Mouse (Mus musculus) gastrocnemius, adult 2 months (tissue): ENCODE measurements at regions not wholly inside any gene's neighbourhood (a gene's known extent, or its start where the extent isn't known, plus 50 kb on each side); places are given as distances from the start of the nearest gene placed in this dataset.

Experiments used
- DNase-seq: peaks from one replicate; pipeline ENCODE4 v3.0.0; 2022
- H3K27ac ChIP-seq: fragments of 200-600 bp; 2 replicates; pipeline ENCODE4 v1.8.1; 2022; ENCODE audit warnings: mild to moderate bottlenecking
- H3K4me3 ChIP-seq: fragments of 200-600 bp; 2 replicates; pipeline ENCODE4 v1.8.1; 2022; ENCODE audit warnings: mild to moderate bottlenecking, moderate library complexity
- CTCF ChIP-seq: fragments of 200-600 bp; IDR thresholded peaks from 2 replicates; pipeline ENCODE4 v1.8.1; 2022; ENCODE audit warnings: antibody characterized with exemption, mild to moderate bottlenecking, moderate library complexity
- intact Hi-C: fragments of 180-260 bp; cut with DNase I; formaldehyde crosslinking; loops from one replicate; pipeline ENCODE4 v1.15.1; 2025

DNA sequence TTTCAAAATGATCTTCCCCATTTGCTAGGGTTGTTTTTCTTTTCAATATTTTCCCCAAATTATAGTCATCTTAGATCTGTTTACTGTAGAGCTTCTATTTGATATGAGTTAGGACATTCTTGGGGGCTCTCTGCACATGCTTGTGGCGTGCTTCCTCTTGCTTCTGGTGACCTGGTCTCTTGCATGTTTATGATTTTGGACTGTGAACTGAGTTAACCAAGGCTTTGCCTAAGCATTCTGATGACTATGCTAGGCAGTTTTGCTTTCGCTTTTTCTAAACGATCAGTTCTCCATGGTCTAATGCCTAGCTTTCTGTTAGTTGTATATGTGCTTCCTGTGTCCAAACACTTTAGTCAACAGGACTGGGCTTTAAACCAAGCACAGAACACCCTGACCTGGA, 339.4 kb upstream of the Sphkap start:
- Histone ChIP-seq H3K4me3 (no peak overlapping the region), H3K27ac (peak overlapping the region; percentile 12)
- TF ChIP-seq CTCF = no peak
- no peak for DNase-seq
- intact Hi-C loops = loop anchor here (10.0 kb wide), 1 partner anchor 837 kb away; no protein-coding TSS in a partner anchor

DNA sequence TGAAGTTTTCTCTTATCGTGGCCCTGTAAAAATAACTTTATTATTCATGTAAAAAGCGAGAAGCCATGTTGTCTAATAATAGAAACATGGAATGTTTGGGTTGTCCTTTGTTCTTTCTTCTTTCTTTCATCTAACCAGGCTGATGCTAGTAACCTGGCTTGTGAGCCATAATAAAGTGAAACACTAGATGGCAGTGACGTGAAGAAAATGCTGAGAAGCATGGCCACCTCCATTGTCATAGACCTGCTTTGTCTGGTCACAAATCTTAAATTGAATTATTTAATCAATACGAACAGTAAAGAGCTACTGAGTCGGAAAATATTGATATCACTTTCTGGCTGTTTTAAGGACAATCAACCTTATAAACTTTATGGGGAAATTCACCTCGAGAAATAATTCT, 338.0 kb upstream of the Sphkap start:
- Histone ChIP-seq H3K27ac (no peak overlapping the region), H3K4me3 (no peak overlapping the region)
- intact Hi-C loops = loop anchor here (1.0 to 10.0 kb wide), 2 partner anchors 537 to 839 kb away; no protein-coding TSS in a partner anchor
- peak; percentile 60 for TF ChIP-seq CTCF
- no peak for DNase-seq

DNA sequence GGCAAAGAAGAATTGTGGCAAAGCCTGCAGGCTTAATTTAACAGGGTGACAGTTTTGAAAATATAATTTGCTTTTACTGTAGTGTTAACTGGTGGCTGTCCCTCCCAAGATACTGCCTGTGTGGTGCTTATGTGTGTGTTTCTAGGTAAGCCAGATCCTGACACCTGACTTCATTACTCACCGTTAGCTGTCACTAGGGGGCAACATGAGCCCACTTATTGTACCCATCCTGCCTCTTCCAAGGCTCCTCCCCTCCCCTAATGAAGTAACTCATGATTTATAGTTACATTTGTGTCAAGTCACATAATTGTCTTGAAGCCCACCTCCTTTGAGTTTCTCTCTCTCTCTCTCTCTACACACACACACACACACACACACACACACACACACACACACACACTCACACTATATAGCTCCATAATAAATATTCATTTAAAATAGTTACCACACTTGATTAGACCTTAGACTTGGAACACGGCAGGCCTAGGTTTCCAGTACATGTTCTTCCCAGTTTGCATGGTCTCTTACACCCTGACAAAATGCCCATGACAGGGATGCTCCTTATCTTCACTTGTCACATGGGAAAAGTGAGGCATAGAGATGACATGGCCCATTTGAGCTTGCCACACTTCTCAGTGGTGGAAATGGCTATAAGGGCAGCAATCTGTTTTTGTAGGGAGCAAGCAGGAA, 328.6 kb upstream of the Sphkap start:
- no peak for DNase-seq
- intact Hi-C loops = no loop called here

DNA sequence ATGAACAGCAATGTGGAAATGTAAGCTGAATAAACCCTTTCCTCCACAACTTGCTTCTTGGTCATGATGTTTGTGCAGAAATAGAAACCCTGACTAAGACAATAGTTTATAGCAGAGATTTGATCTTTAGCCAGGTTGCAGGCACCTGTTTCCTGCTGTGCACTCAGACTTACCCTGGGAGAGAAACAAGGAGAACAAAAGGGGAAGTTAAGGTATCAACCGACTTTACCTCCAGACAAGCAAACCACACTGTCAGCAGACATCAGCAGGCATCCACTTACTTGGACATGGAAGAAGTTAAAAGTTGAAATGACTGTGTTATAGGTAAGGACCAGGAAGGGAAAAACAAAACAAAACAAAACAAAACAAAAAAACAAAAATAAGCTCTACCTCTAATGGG, 323.7 kb upstream of the Sphkap start:
- intact Hi-C loops = no loop called here
- no peak for DNase-seq
- Histone ChIP-seq H3K4me3 (no peak overlapping the region), H3K27ac (no peak overlapping the region)
- no peak for TF ChIP-seq CTCF

More for the DNA sequence above, 328.6 kb upstream of the Sphkap start:
- peak; percentile 38 for TF ChIP-seq CTCF
- H3K4me3 ChIP-seq = no peak overlapping the region
- no peak overlapping the region for H3K27ac ChIP-seq

DNA sequence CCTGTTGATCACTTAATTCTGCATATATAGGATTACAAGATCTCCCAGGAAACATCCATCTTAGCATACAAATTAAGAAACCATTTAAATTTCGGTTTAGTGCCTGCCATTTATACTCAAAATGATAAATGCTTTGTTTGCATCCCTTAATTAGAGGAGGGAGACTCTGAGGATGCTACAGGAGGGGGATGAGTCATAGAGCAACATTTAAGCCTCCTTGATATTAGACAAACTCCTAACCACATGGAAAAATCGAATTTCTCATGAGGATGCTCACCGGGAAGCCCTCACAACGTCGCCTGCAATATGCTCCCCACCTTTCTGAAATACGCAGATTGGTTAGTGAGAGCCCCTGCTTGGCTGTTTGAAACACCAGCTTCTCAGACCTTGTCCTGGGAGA, 320.8 kb upstream of the Sphkap start:
- no peak overlapping the region for H3K27ac ChIP-seq
- intact Hi-C loops = no loop called here
- no peak for TF ChIP-seq CTCF

DNA sequence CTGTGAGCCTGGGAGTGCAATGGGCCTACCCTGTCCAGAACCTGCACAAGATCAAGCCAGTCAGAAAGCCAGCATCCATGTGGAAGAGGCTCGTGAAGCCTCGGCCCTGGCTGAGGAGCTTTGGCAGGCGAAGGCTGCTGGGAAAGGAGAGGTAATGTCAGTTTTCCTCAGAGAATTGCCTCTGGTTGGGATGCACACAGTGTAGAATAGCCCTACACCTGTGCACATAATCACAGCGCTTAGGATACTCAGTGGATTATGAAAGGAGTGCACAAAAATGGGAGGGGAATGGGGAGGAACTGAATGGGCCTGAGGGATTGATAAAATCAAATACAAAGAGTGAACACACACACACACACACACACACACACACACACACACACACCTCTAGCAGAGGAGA, 319.9 kb upstream of the Sphkap start:
- no peak overlapping the region for H3K27ac ChIP-seq
- no peak overlapping the region for H3K4me3 ChIP-seq
- DNase-seq = no peak
- no peak for TF ChIP-seq CTCF
- intact Hi-C loops = no loop called here

More for the DNA sequence above, 320.8 kb upstream of the Sphkap start:
- no peak overlapping the region for H3K4me3 ChIP-seq
- no peak for DNase-seq

DNA sequence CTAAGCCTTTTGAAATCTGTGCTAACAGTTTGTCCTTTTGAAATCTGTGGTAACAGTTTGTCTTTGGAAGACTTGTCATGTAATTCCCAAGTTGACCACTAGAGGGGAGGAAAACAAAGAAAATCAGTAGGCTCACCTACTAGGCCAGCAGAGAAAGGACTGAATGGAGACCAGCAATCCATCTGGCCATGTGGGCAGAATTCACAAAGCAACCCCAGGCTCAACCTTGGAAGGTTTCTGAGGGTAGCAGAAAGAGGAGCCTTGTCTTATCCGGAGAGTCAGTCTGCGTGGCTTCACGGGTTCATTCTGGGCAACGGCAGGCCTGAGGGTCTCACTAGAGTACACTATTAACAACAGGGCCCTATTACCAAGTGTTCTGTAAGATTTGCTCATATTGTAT, 319.2 kb upstream of the Sphkap start:
- DNase-seq = no peak
- intact Hi-C loops = no loop called here
- TF ChIP-seq CTCF = peak; percentile 64
- no peak overlapping the region for H3K4me3 ChIP-seq
- H3K27ac ChIP-seq = no peak overlapping the region

DNA sequence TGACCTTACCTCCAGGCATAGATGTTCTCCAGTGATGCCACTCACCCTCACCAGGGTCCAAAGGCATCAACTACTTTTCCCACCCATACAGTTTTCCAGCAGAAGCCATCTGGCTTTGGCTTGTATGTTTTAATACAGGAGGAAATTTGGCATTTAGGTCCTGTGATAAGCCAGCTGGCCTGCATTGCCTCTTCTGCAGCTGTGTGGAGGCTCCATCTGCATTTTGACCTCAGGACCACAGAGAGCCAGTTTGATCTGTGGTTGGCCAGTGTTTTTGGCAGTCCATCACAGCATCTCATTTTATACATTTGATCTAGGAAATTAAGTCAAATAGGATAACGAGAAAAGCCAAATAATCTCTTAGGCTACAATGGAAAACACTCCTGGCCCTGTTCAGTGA, 315.1 kb upstream of the Sphkap start:
- no peak overlapping the region for H3K4me3 ChIP-seq
- H3K27ac ChIP-seq = no peak overlapping the region
- peak; percentile 30 for DNase-seq
- intact Hi-C loops = no loop called here
- no peak for TF ChIP-seq CTCF

DNA sequence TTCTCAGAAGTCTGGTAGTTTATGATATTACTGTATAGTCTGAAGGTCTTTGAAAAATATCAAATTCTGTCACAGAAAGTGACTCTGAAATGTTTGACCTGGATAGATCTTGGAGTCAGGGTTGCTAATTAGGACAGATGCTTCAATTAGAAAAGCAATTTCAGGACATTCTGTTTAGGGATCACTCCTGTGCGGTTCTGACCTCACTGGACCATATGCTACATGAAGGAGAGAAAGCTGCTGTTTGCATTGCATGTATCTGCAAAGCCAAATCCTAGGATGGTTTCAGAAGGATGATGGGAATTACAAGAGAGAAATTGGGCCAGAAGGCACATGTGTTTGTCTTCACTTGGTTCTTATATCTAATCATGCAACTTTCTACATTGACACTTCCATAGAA, 312.2 kb upstream of the Sphkap start:
- Histone ChIP-seq H3K27ac (no peak overlapping the region), H3K4me3 (no peak overlapping the region)
- no peak for TF ChIP-seq CTCF
- no peak for DNase-seq
- intact Hi-C loops = no loop called here

DNA sequence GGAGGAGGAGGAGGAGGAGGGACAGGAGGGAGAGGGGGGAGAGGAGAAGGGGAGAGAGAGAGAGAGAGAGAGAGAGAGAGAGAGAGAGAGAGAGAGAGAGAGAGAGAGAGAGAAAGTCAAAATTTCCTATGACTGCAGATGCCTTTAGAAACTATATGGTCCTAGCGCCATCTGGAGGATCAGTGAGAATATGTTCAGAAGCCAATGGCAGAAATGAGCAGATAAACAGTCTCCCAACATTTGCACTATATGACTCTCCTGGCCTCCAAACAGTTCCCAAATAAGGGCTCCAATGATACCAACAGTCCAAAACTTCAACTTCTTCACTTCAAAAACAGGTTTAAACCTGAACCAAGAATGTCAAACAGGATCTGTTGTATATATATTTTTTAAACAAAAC, 309.1 kb upstream of the Sphkap start:
- no peak overlapping the region for H3K4me3 ChIP-seq
- TF ChIP-seq CTCF = peak; percentile 54
- intact Hi-C loops = loop anchor here (5.0 to 10.0 kb wide), 3 partner anchors 502 to 655 kb away; partner anchors contain the start of gene Krtap28-13
- no peak overlapping the region for H3K27ac ChIP-seq
- DNase-seq = peak; percentile 15

DNA sequence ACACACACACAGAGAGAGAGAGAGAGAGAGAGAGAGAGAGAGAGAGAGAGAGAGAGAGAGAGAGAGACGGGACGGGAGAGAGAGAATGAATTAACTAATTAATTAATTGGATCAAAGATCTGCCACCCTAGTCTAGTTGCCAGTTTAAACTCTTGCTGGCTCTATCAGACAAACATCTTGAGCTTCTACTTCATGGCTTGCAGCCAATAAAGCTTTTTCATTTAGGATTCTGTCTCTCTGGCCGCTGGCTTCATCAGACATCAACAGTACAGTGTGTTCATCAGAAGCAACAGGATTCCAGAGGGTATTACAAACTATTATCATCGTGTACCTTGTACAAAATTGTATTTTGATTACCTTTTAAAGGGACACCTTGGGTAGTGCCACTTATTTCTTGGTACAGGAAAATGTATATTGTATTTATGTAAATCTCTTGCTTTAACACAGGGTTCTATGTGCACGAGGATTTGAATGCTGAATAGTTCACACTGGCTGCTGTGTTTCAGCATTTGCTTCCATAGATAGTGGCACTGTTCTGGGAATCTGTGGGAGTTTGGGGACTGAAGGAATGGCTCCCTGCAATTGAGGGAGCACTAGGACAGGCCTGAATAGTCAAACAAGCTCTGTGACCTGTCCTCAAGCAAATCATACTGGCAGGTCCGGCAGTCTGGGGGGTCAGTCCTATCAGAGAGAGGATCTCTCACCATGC, 293.9 kb upstream of the Sphkap start:
- intact Hi-C loops = no loop called here

DNA sequence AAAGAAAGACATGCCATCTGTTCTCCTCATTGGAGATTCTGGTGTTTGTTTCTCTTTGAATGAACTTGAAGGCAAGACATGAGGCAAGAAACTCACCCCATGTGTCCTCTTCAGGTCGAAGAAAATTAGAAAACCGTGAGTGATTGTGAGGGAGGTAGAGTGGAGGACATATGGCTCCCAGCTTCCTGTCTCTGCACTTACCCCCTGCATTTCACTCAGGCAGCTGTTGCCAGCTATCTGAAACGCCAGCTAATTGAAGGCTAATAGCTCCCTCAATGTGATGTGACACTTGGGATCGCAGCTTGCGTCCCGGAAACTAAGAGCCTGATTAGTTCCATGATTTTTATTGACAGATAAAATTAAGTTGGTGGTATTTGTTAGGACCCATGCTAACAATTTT, 289.4 kb upstream of the Sphkap start:
- Histone ChIP-seq H3K27ac (no peak overlapping the region), H3K4me3 (no peak overlapping the region)
- no peak for TF ChIP-seq CTCF
- intact Hi-C loops = no loop called here
- no peak for DNase-seq

More for the DNA sequence above, 293.9 kb upstream of the Sphkap start:
- no peak for DNase-seq
- Histone ChIP-seq H3K4me3 (no peak overlapping the region), H3K27ac (no peak overlapping the region)
- no peak for TF ChIP-seq CTCF

DNA sequence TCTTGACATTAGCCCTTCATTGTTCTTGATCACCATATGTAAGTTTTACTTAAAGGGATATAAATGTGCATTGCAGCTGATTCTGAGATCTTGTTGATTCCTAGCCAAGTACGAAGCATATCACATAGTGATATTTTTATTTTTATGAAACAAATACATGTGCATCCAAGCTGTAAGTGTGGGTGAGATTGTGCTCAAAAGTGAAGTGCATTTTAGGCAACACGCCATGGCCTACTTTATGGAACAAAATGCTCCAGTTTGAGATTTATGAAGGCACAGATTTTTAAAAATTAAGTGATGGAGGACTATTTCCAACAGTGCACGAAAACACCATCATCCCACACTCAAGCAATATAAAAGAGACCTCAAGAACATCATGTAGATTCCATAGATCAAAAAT, 277.2 kb upstream of the Sphkap start:
- Histone ChIP-seq H3K27ac (no peak overlapping the region), H3K4me3 (no peak overlapping the region)
- TF ChIP-seq CTCF = no peak
- intact Hi-C loops = no loop called here
- DNase-seq = no peak
